Mouse (Mus musculus) cerebellum, adult 2 months (tissue): ENCODE measurements around the gene Pde9a.

Source experiments
- CTCF ChIP-seq: fragments of 200-500 bp; IDR thresholded peaks from 2 replicates; pipeline ENCODE4 v1.5.1; 2011; ENCODE audit warnings: low read depth, mild to moderate bottlenecking, control low read depth, low read length, moderate library complexity, borderline replicate concordance; ENCODE audit not compliant: insufficient read depth
- POLR2A ChIP-seq: fragments of 200-500 bp; IDR thresholded peaks from 2 replicates; pipeline ENCODE4 v1.6.1; 2011; ENCODE audit warnings: low read length, control low read depth, borderline replicate concordance; ENCODE audit not compliant: insufficient read depth

GRCm38 (mm10) chr17:31502261-31502927, 116.4 kb downstream of the Pde9a start:
- TF ChIP-seq CTCF = no peak
- TF ChIP-seq POLR2A = no peak
